Mouse (Mus musculus) macrophage (primary cell): ENCODE measurements around the gene Olfr458. TPM values are rescaled to one million over a fixed set of nuclear protein-coding genes. Genes with fewer than 3 reads are reported as not detected.

Experiments used
- H3K27ac ChIP-seq: fragments of 350-480 bp; formaldehyde crosslinking; 2 replicates; pipeline ENCODE4 v1.9.0; 2021
- H3K36me3 ChIP-seq: fragments of 350-480 bp; formaldehyde crosslinking; 2 replicates; pipeline ENCODE4 v1.9.0; 2021; ENCODE audit errors: inconsistent target
- H3K4me3 ChIP-seq: fragments of 350-480 bp; formaldehyde crosslinking; 2 replicates; pipeline ENCODE4 v1.9.0; 2021; ENCODE audit errors: inconsistent target
- H3K79me2 ChIP-seq: fragments of 350-480 bp; formaldehyde crosslinking; 2 replicates; pipeline ENCODE4 v1.9.0; 2021; ENCODE audit errors: inconsistent target
- WGBS: methylation state at CpG from one replicate; pipeline ENCODE4 v1.1.7; 2026; ENCODE audit warnings: inconsistent platforms; ENCODE audit not compliant: missing documents; 5-methylcytosine and 5-hydroxymethylcytosine counted together
- polyA plus RNA-seq: library from polyadenylated mRNA; stranded (reverse); fragments of 250-400 nt; gene quantifications from 3 replicates; pipeline ENCODE4 v1.2.4, GENCODE M21; 2018; ENCODE audit warnings: inconsistent platforms

The Olfr458 gene
- polyA plus RNA-seq, 1 experiment from 2014 or later: not detected

- WGBS: 91% methylated on average over 4 of the region's 4 CpGs
- Histone ChIP-seq H3K27ac (no peak overlapping the region), H3K4me3 (no peak overlapping the region), H3K36me3 (no peaks in the 10 kb centered on the region), H3K79me2 (no peaks in the 10 kb centered on the region)
Observed at GRCm38 (mm10) chr6:42426337-42426736, 38.7 kb downstream of the Olfr458 start.

- H3K79me2 ChIP-seq: no peaks in the 10 kb centered on the region
- H3K4me3 ChIP-seq: no peak overlapping the region
- 32% methylated on average over 3 of the region's 3 CpGs for WGBS
- H3K27ac ChIP-seq: no peak overlapping the region
- no peaks in the 10 kb centered on the region for H3K36me3 ChIP-seq
Observed at GRCm38 (mm10) chr6:42424472-42424871, 40.5 kb downstream of the Olfr458 start.

- Histone ChIP-seq H3K79me2 (no peaks in the 10 kb centered on the region), H3K4me3 (no peak overlapping the region), H3K36me3 (no peaks in the 10 kb centered on the region), H3K27ac (no peak overlapping the region)
- WGBS: 0% methylated on average over 2 of the region's 2 CpGs
Observed at GRCm38 (mm10) chr6:42421439-42421838, 43.6 kb downstream of the Olfr458 start.

- Histone ChIP-seq H3K79me2 (no peaks in the 10 kb centered on the region), H3K4me3 (no peak overlapping the region), H3K36me3 (no peaks in the 10 kb centered on the region), H3K27ac (no peak overlapping the region)
- WGBS: 35% methylated on average over 2 of the region's 2 CpGs
Observed at GRCm38 (mm10) chr6:42419443-42419842, 45.6 kb downstream of the Olfr458 start.

Other genes with a start within 250 kb of the Olfr458 start
- gene Tas2r144, start 249.9 kb downstream of the Olfr458 start, polyA plus RNA-seq: not detected in 3 replicates
- gene Gstk1, start 219.3 kb downstream of the Olfr458 start, polyA plus RNA-seq: 4.0 to 4.3 TPM (median 4.2 TPM) in 3 replicates
- not detected in 3 replicates for gene Tmem139, start 203.2 kb downstream of the Olfr458 start, polyA plus RNA-seq
- gene Casp2, start 200.2 kb downstream of the Olfr458 start, polyA plus RNA-seq: 7.8 to 14.4 TPM (median 10.2 TPM) in 3 replicates
- gene Clcn1, start 178.5 kb downstream of the Olfr458 start, polyA plus RNA-seq: 0.09 to 0.34 TPM in 2 of 3 replicates, not detected in the other
- gene Fam131b, start 140.6 kb downstream of the Olfr458 start, polyA plus RNA-seq: not detected in 3 replicates
- gene Zyx, start 115.6 kb downstream of the Olfr458 start, polyA plus RNA-seq: 63.6 to 176 TPM (median 108 TPM) in 3 replicates
- gene Epha1, start 91.9 kb downstream of the Olfr458 start, polyA plus RNA-seq: not detected in 3 replicates
- not detected in 3 replicates for gene Tas2r143, start 65.0 kb downstream of the Olfr458 start, polyA plus RNA-seq
- not detected in 3 replicates for gene Tas2r135, start 59.8 kb downstream of the Olfr458 start, polyA plus RNA-seq
- gene Tas2r126, start 30.7 kb downstream of the Olfr458 start, polyA plus RNA-seq: not detected in 3 replicates
- gene Olfr457, start 11.1 kb upstream of the Olfr458 start, polyA plus RNA-seq: not detected in 3 replicates
- not detected in 3 replicates for gene Olfr456, start 22.0 kb upstream of the Olfr458 start, polyA plus RNA-seq
- gene Olfr455, start 82.4 kb upstream of the Olfr458 start, polyA plus RNA-seq: not detected in 3 replicates
- gene Tcaf3, start 132.5 kb upstream of the Olfr458 start, polyA plus RNA-seq: not detected in 3 replicates
- not detected in 3 replicates for gene Tcaf2, start 180.1 kb upstream of the Olfr458 start, polyA plus RNA-seq
- gene Tcaf1, start 244.9 kb upstream of the Olfr458 start, polyA plus RNA-seq: 0.69 to 0.89 TPM (median 0.70 TPM) in 3 replicates